In the genomic region with DNA sequence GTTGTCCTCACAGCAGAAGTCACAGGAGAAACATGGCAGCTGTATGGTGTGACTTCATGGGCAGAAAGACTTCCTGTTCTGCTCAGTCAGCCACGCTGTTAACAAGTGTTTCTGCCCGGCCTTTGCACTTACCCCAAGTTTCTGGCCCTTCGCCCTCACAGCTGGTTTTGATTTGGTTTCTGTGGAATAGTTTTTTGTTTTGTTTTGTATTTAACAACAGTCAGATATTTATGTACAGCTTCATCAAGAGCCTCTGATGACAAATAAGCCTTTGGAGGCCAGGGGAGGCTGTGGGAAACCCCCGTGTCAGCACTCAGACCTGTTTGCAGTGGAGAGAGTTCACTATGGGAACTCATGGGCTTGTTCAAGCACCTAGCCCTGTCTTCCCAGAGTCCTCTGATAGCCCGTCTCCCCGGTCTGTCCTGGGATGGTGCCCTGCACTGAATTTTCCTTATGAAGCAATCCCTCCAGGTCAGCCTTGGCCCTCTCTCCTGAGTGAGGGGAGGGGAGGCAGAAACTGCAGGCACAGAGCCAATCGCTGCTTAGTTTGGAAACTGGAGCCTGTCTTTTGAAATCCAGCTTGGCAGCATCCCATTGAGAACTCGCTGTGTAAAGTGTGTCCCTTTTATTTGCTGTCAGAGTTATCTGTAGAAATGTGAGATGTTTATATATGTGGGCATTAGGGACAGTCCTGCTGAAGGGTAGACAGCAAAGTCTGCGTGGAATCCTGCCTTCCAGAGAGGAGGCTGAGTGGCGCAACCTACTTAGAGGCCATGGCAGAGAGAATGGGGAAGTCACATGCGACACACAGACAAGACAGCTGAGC, we compare ENCODE assay signal across 8 mouse cellular contexts.
DNase-seq lines count a peak whose midpoint lies in the region; ATAC-seq and TF ChIP-seq lines count a peak whose summit lies in the region.

No protein-coding gene starts in this region.

- no peaks in the 10 kb centered on the region for H3K9me3 ChIP-seq in intestine, embryonic 16.5 days (ENCODE audit: control insufficient read depth, low read length)
- H3K9me3 ChIP-seq in lung, embryonic 14.5 days (ENCODE audit: low read depth, low read length) = no peaks in the 10 kb centered on the region

- H3K9ac ChIP-seq in intestine, embryonic 16.5 days (ENCODE audit: low read depth, low read length) = no peak overlapping the region
- no peak overlapping the region for H3K9ac ChIP-seq in lung, embryonic 14.5 days

- intact Hi-C loops in left cerebral cortex, postnatal 25 days (cut with DNase I) = no loop called here
- intact Hi-C loops in left cerebral cortex, postnatal 36 days (cut with DNase I) = no loop called here

- H3K4me2 ChIP-seq in intestine, embryonic 16.5 days (ENCODE audit: low read depth, low read length) = no peak overlapping the region
- peak overlapping the region; percentile 15; the same call in 1 of the 2 replicates for H3K4me2 ChIP-seq in lung, embryonic 14.5 days

- peak; percentile 24 to 30 for DNase-seq in left cerebral cortex, postnatal 25 days (ENCODE audit: low spot score in 2 of 2)
- no peak for DNase-seq in left cerebral cortex, postnatal 36 days (ENCODE audit: low spot score in 2 of 2)
- DNase-seq in adrenal gland, postnatal 4 days (ENCODE audit: low spot score in 2 of 2) = peak; percentile 43 to 59
- peak; percentile 83 for DNase-seq in gonadal fat pad, adult 2 months (ENCODE audit: low read depth)
- DNase-seq in lung, embryonic 14.5 days = peak; percentile 97
- DNase-seq in retina, postnatal 1 day = peak; percentile 25
- no peak for DNase-seq in thymus, postnatal 36 days

- H3K27me3 ChIP-seq in intestine, embryonic 16.5 days (replicated peaks; ENCODE audit: control insufficient read depth, insufficient read depth, low read length) = no peaks in the 10 kb centered on the region
- H3K27me3 ChIP-seq in lung, embryonic 14.5 days (ENCODE audit: insufficient read depth, low read length) = no peaks in the 10 kb centered on the region

- peaks cover 23% of the 10 kb centered on the region for H3K4me1 ChIP-seq in intestine, embryonic 16.5 days (ENCODE audit: control insufficient read depth, insufficient read depth, low read length)
- H3K4me1 ChIP-seq in lung, embryonic 14.5 days (ENCODE audit: insufficient read depth) = peaks cover 24% of the 10 kb centered on the region

- ATAC-seq in intestine, embryonic 16.5 days = peak; percentile 52
- ATAC-seq in lung, embryonic 14.5 days (ENCODE audit: insufficient read depth) = peak; percentile 91

- no peaks in the 10 kb centered on the region for H3K36me3 ChIP-seq in intestine, embryonic 16.5 days (ENCODE audit: control insufficient read depth, insufficient read depth, low read length)
- no peaks in the 10 kb centered on the region for H3K36me3 ChIP-seq in lung, embryonic 14.5 days (ENCODE audit: insufficient read depth)

- WGBS in intestine, embryonic 16.5 days = 40% methylated on average over 11 of the region's 11 CpGs
- WGBS in lung, embryonic 14.5 days = 20% methylated on average over 11 of the region's 11 CpGs

- H3K27ac ChIP-seq in intestine, embryonic 16.5 days (ENCODE audit: low read length) = peak overlapping the region; percentile 31; the same call in 1 of the 2 replicates
- peak overlapping the region; percentile 44 for H3K27ac ChIP-seq in lung, embryonic 14.5 days (ENCODE audit: low read depth)

- H3K4me3 ChIP-seq in intestine, embryonic 16.5 days (ENCODE audit: low read length) = no peak overlapping the region
- H3K4me3 ChIP-seq in lung, embryonic 14.5 days (ENCODE audit: low read depth, low read length) = no peak overlapping the region

- no peak for TF ChIP-seq CTCF in lung, embryonic 14.5 days (IDR thresholded peaks at IDR 0.05; ENCODE audit: low read depth)

Comparison
In these comparisons a context has a peak if more than half of its experiments do, and no peak if none do; other contexts are left out.
1. DNase-seq: peak in left cerebral cortex, postnatal 25 days (2 of 2), adrenal gland, postnatal 4 days (2 of 2), gonadal fat pad, adult 2 months (single experiment), lung, embryonic 14.5 days (single experiment) and retina, postnatal 1 day (single experiment); none in left cerebral cortex, postnatal 36 days (0 of 2) and thymus, postnatal 36 days (0 of 2).